Mouse (Mus musculus): ENCODE measurements around the gene Rprm.

The Rprm gene

GRCm38 (mm10) chr2:54085430-54086087, at the start of gene Rprm:
TSS of gene Rprm (minus strand) at chr2:54085552.
- peak; percentile 92 to 95 for DNase-seq (ENCODE audit: low spot score in 2 of 2)

- no peak for DNase-seq (ENCODE audit: low spot score in 2 of 2)
These were observed 34.0 kb upstream of the Rprm start for GRCm38 (mm10) chr2:54119305-54119704.

GRCm38 (mm10) chr2:54118881-54119280, 33.5 kb upstream of the Rprm start:
- peak; percentile 26 to 51 for DNase-seq (ENCODE audit: low spot score in 2 of 2)

GRCm38 (mm10) chr2:54111294-54111693, 25.9 kb upstream of the Rprm start:
- DNase-seq (ENCODE audit: low spot score in 2 of 2) = no peak

- DNase-seq (ENCODE audit: low spot score in 2 of 2) = no peak
These were observed 20.9 kb upstream of the Rprm start for GRCm38 (mm10) chr2:54106232-54106726.

GRCm38 (mm10) chr2:54099939-54100338, 14.6 kb upstream of the Rprm start:
- no peak for DNase-seq (ENCODE audit: low spot score in 2 of 2)

- DNase-seq (ENCODE audit: low spot score in 2 of 2) = no peak
These were observed 7.3 kb upstream of the Rprm start for GRCm38 (mm10) chr2:54092616-54093015.

GRCm38 (mm10) chr2:54086254-54086653, 902 bp upstream of the Rprm start:
- peak; percentile 43 to 55 for DNase-seq (ENCODE audit: low spot score in 2 of 2)

- DNase-seq (ENCODE audit: low spot score in 2 of 2) = peak; percentile 51 to 53
These were observed 469 bp downstream of the Rprm start for GRCm38 (mm10) chr2:54084737-54085429.

GRCm38 (mm10) chr2:54083861-54084736, 1.3 kb downstream of the Rprm start:
- DNase-seq (ENCODE audit: low spot score in 2 of 2) = peak in 1 of 2 experiments; percentile 36

GRCm38 (mm10) chr2:54078961-54079360, 6.4 kb downstream of the Rprm start:
- no peak for DNase-seq (ENCODE audit: low spot score in 2 of 2)

- peak; percentile 36 to 43 for DNase-seq (ENCODE audit: low spot score in 2 of 2)
These were observed 13.8 kb downstream of the Rprm start for GRCm38 (mm10) chr2:54071526-54071925.

GRCm38 (mm10) chr2:54062421-54062820, 22.9 kb downstream of the Rprm start:
- DNase-seq (ENCODE audit: low spot score in 2 of 2) = no peak

GRCm38 (mm10) chr2:54061039-54061438, 24.3 kb downstream of the Rprm start:
- no peak for DNase-seq (ENCODE audit: low spot score in 2 of 2)

Measured in right cerebral cortex, postnatal 10 days (tissue).